Comparison of ENCODE assay signal across 8 mouse cellular contexts in the genomic region with DNA sequence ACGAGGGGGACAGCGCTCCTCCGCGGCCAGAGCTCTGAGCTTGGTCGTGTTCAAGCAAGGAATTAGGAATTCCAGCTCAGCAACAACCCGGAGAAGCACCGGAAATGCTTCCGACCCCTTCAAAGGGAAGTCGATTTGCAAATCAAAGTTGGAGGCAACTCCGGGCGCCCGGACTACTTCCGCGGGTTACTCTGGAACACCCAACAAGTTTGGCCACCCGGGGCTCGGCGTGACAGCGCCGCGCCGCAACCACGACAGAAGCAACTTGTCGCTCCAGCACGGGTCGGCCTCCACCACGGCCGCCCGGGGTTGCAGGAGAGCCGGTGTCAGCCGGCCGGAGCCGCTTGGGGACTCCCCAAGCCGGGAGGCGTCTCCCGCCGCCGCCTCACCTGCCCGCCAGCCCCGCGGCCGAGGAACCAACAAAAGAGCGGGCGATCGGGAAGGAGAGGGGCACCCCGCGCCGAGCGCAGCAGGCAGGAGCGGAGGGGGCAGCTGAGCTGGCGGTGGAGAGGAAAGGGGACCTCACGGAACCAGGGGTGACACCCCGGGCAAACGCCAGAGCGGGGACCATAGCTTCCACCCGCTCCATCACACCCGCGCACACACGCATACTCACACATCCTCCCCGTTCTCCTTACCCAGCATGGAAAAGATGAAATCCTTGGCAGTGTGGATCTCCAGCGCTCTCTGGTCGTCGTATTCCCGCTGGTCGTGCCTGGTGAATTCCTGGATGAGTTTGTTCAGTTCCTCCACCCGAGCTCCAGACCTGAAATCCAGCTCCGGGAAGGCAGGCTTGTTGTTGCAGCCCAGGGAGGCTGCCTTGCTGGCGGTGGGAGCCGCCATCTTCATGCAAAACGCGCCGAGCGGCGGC. TPM values are rescaled to one million over a fixed set of nuclear protein-coding genes. Genes with fewer than 3 reads are reported as not detected.
DNase-seq lines count a peak whose midpoint lies in the region; ATAC-seq and TF ChIP-seq lines count a peak whose summit lies in the region.

TSS of gene Mb21d2 (minus strand) at position 859 of the 871 bp plus-strand sequence.

- H3K9me3 ChIP-seq in liver, postnatal 0 days (ENCODE audit: low read length): no peaks in the 10 kb centered on the region

- DNase-seq in Patski (ENCODE audit: low read depth, low spot score): no peak
- DNase-seq in cerebellum, adult 9-11 months: peak; percentile 66
- peak; percentile 23 to 51 for DNase-seq in frontal cortex, postnatal 10 days (ENCODE audit: low spot score in 2 of 2)
- DNase-seq in layer of hippocampus, adult 8-10 months (ENCODE audit: low spot score in 2 of 2): peak; percentile 29 to 49
- peak; percentile 52 for DNase-seq in liver, postnatal 0 days
- DNase-seq in ovary, adult 18-20 months (ENCODE audit: low spot score): peak; percentile 23

- no peaks in the 10 kb centered on the region for H3K27me3 ChIP-seq in Patski
- H3K27me3 ChIP-seq in liver, postnatal 0 days (ENCODE audit: insufficient read depth, low read length): peaks cover 12% of the 10 kb centered on the region

- peak within 1 kb of the TSS; percentile 61 for H3K4me3 ChIP-seq in liver, postnatal 0 days (ENCODE audit: low read depth, low read length)

- WGBS in liver, postnatal 0 days (ENCODE audit: insufficient replicate concordance): under 1% methylated on average over 66 of the region's 73 CpGs

- ATAC-seq in Patski: peak; percentile 51
- ATAC-seq in hematopoietic stem cell, adult 5-6 weeks (replicated peaks in 1 of 2; ENCODE audit: insufficient read depth in 1 of 2, low FRiP score in 2 of 2, low TSS enrichment in 1 of 2, low read depth in 1 of 2, poor library complexity in 2 of 2, severe bottlenecking in 2 of 2): peak; percentile 13 to 33; a peak in 1 of 4 replicates
- ATAC-seq in liver, postnatal 0 days: peak; percentile 40
- no peak for ATAC-seq in CD4-positive, CD25-positive, alpha-beta regulatory T cell, adult 4 months

- TF ChIP-seq CTCF in Patski (IDR thresholded peaks at IDR 0.05): no peak
- no peak for TF ChIP-seq CTCF in liver, postnatal 0 days (IDR thresholded peaks at IDR 0.05; ENCODE audit: low read depth)

- H3K4me1 ChIP-seq in liver, postnatal 0 days (ENCODE audit: insufficient read depth): no peaks in the 10 kb centered on the region

- TF ChIP-seq EP300 in liver, postnatal 0 days (IDR thresholded peaks at IDR 0.05; ENCODE audit: low read depth): no peak

- POLR2A ChIA-PET in Patski (lab: Charles Lee): no interaction called here

- peak within 1 kb of the TSS; percentile 67 for H3K9ac ChIP-seq in liver, postnatal 0 days (replicated peaks)

- H3K36me3 ChIP-seq in liver, postnatal 0 days (replicated peaks; ENCODE audit: insufficient read depth, low read length): no peaks in the 10 kb centered on the region

- peak within 1 kb of the TSS; percentile 77 for H3K4me2 ChIP-seq in liver, postnatal 0 days (ENCODE audit: low read depth, low read length)

- in situ Hi-C loops in Patski (cut with MboI; ENCODE audit: low pct_unique_long_range_greater_than_20kb): no loop called here

- H3K27ac ChIP-seq in liver, postnatal 0 days (ENCODE audit: low read depth): peak within 1 kb of the TSS; percentile 88

- CTCF ChIA-PET in Patski (lab: Charles Lee): interaction anchor here (1.0 to 1.1 kb wide), 2 partner anchors 59 to 83 kb away, joined by 3 read pairs; no protein-coding TSS in a partner anchor

RNA-seq across cellular contexts. Expression of gene Mb21d2, which starts in this region (rescaled TPM):
- 6.6 TPM for polyA plus RNA-seq in Patski (2021)
- total RNA-seq in hematopoietic stem cell, adult 5-6 weeks (2017): 1.6 and 3.2 TPM in 2 replicates
- total RNA-seq in layer of hippocampus, adult 8-10 months (2022): 10 to 100 TPM; 18.7 to 21.4 (median 20.9) TPM
- polyA plus RNA-seq in liver, postnatal 0 days (2015; fragmentation: Nextera tagmentation; extraction: Ambion mirVana): 2.4 and 3.1 TPM in 2 replicates
- polyA plus RNA-seq in CD4-positive, CD25-positive, alpha-beta regulatory T cell, adult 4 months (2017; shearing (Covaris generic)): not detected
